Mouse (Mus musculus) myocyte (in vitro differentiated cells): ENCODE measurements around the gene Pcdh9.

Experiments used
- MAX ChIP-seq: IDR thresholded peaks from one replicate; pipeline ENCODE4 v1.6.1; 2011; ENCODE audit warnings: low read depth, mild to moderate bottlenecking, control low read depth
- POLR2A ChIP-seq: IDR thresholded peaks from one replicate; pipeline ENCODE4 v1.6.1; 2011; ENCODE audit warnings: low read depth, mild to moderate bottlenecking, control low read depth, moderate library complexity; ENCODE audit not compliant: insufficient read length
- POLR2AphosphoS2 ChIP-seq: IDR thresholded peaks from one replicate; pipeline ENCODE4 v1.6.1; 2011; ENCODE audit warnings: low read depth, control low read depth; ENCODE audit not compliant: insufficient read length
- REST ChIP-seq: IDR thresholded peaks from one replicate; pipeline ENCODE4 v1.6.1; 2011; ENCODE audit warnings: mild to moderate bottlenecking, control low read depth, moderate library complexity; ENCODE audit not compliant: insufficient read depth, insufficient read length
- TCF12 ChIP-seq: IDR thresholded peaks from one replicate; pipeline ENCODE4 v1.6.1; 2011; ENCODE audit warnings: mild to moderate bottlenecking, control low read depth; ENCODE audit not compliant: poor library complexity, insufficient read depth, severe bottlenecking
- USF1 ChIP-seq: IDR thresholded peaks from one replicate; pipeline ENCODE4 v1.6.1; 2011; ENCODE audit warnings: low read depth, mild to moderate bottlenecking, control low read depth, moderate library complexity

- no peak for TF ChIP-seq POLR2A
- no peak for TF ChIP-seq MAX
- no peak for TF ChIP-seq USF1
- no peak for TF ChIP-seq TCF12
- no peak for TF ChIP-seq POLR2AphosphoS2
- TF ChIP-seq REST, result no peak
These were observed 831.7 kb downstream of the Pcdh9 start for GRCm38 (mm10) chr14:93058799-93059198.
